In genomic region chr6:50661729-50662128, GRCm38 (mm10) we compare ENCODE assay signal across 20 mouse cellular contexts. TPM values are rescaled to one million over a fixed set of nuclear protein-coding genes. Genes with fewer than 3 reads are reported as not detected.
DNase-seq lines count a peak whose midpoint lies in the region; ATAC-seq and TF ChIP-seq lines count a peak whose summit lies in the region.
"Had no signal": no experiment of that assay in that cellular context is flagged by ENCODE, and none has a peak within 500 bp of the region (broad histone marks: within the 10 kb centered on the region; RNA-seq: fewer than 3 reads in every experiment).

No protein-coding gene starts in this region.

- H3K36me3 ChIP-seq in forebrain, embryonic 16.5 days (ENCODE audit: control insufficient read depth, insufficient read depth) = no peaks in the 10 kb centered on the region
- H3K36me3 ChIP-seq in forebrain, postnatal 0 days (ENCODE audit: insufficient read depth) = no peaks in the 10 kb centered on the region
- H3K36me3 ChIP-seq in neural tube, embryonic 15.5 days = no peaks in the 10 kb centered on the region
- H3K36me3 ChIP-seq: liver, embryonic 15.5 days; midbrain, embryonic 12.5 days had no signal

- peaks cover 13% of the 10 kb centered on the region for H3K4me1 ChIP-seq in forebrain, embryonic 16.5 days (replicated peaks; ENCODE audit: control insufficient read depth, insufficient read depth, low read length)
- no peaks in the 10 kb centered on the region; the same call in 1 of the 2 replicates for H3K4me1 ChIP-seq in forebrain, postnatal 0 days (ENCODE audit: insufficient read depth)
- peaks cover 17% of the 10 kb centered on the region; the same call in 1 of the 2 replicates for H3K4me1 ChIP-seq in neural tube, embryonic 15.5 days
- H3K4me1 ChIP-seq: liver, embryonic 15.5 days; midbrain, embryonic 12.5 days had no signal

- H3K9ac ChIP-seq in forebrain, embryonic 16.5 days (replicated peaks; ENCODE audit: low read depth, low read length) = no peak overlapping the region
- no peak overlapping the region for H3K9ac ChIP-seq in forebrain, postnatal 0 days
- no peak overlapping the region for H3K9ac ChIP-seq in neural tube, embryonic 15.5 days (replicated peaks)
- H3K9ac ChIP-seq: liver, embryonic 15.5 days; midbrain, embryonic 12.5 days had no signal

- H3K27me3 ChIP-seq in forebrain, embryonic 16.5 days (replicated peaks; ENCODE audit: control insufficient read depth, insufficient read depth, low read length) = no peaks in the 10 kb centered on the region
- no peaks in the 10 kb centered on the region for H3K27me3 ChIP-seq in forebrain, postnatal 0 days (ENCODE audit: insufficient read depth, low read length)
- no peaks in the 10 kb centered on the region for H3K27me3 ChIP-seq in neural tube, embryonic 15.5 days (replicated peaks)
- H3K27me3 ChIP-seq: liver, embryonic 15.5 days; midbrain, embryonic 12.5 days had no signal

- ATAC-seq in forebrain, embryonic 16.5 days = peak; percentile 51; the same call in 1 of the 2 replicates
- no peak for ATAC-seq in forebrain, postnatal 0 days
- ATAC-seq in neural tube, embryonic 15.5 days (ENCODE audit: low FRiP score) = peak; percentile 42; the same call in 1 of the 2 replicates
- no peak for ATAC-seq in megakaryocyte progenitor cell, adult 5-6 weeks (replicated peaks; ENCODE audit: poor library complexity)
- ATAC-seq: intestine, postnatal 0 days had no signal

- H3K4me2 ChIP-seq in forebrain, embryonic 16.5 days (ENCODE audit: low read length) = no peak overlapping the region
- no peak overlapping the region for H3K4me2 ChIP-seq in forebrain, postnatal 0 days (ENCODE audit: low read depth)
- no peak overlapping the region for H3K4me2 ChIP-seq in neural tube, embryonic 15.5 days
- H3K4me2 ChIP-seq: liver, embryonic 15.5 days; midbrain, embryonic 12.5 days had no signal

- H3K9me3 ChIP-seq in forebrain, embryonic 16.5 days (ENCODE audit: control insufficient read depth, low read length) = no peaks in the 10 kb centered on the region
- H3K9me3 ChIP-seq in forebrain, postnatal 0 days (ENCODE audit: low read length) = no peaks in the 10 kb centered on the region
- H3K9me3 ChIP-seq in neural tube, embryonic 15.5 days (replicated peaks) = no peaks in the 10 kb centered on the region
- H3K9me3 ChIP-seq: liver, embryonic 15.5 days; midbrain, embryonic 12.5 days had no signal

- H3K4me3 ChIP-seq in forebrain, embryonic 16.5 days (replicated peaks; ENCODE audit: low read length) = no peak overlapping the region
- H3K4me3 ChIP-seq in forebrain, postnatal 0 days (ENCODE audit: low read depth, low read length) = no peak overlapping the region
- no peak overlapping the region for H3K4me3 ChIP-seq in neural tube, embryonic 15.5 days (replicated peaks)
- H3K4me3 ChIP-seq: layer of hippocampus, adult 2 months; liver, embryonic 15.5 days; midbrain, embryonic 12.5 days had no signal

- DNase-seq in forebrain, postnatal 0 days = no peak
- DNase-seq in left cerebral cortex, postnatal 4 days = peak; percentile 67
- no peak for DNase-seq in left cerebral cortex, postnatal 25 days (ENCODE audit: low spot score in 2 of 2)
- DNase-seq in cerebellum, adult 9-10 months = peak; percentile 96
- no peak for DNase-seq in ovary, postnatal 36 days (ENCODE audit: low spot score)
- DNase-seq: adrenal gland, adult 2 months; heart, postnatal 36 days; lung, postnatal 36 days; right cerebral cortex, adult 18-20 months; thymus, postnatal 25 days had no signal

- WGBS in forebrain, embryonic 16.5 days = 52% methylated on average over 7 of the region's 7 CpGs
- WGBS in forebrain, postnatal 0 days = 43% methylated on average over 7 of the region's 7 CpGs
- 63% methylated on average over 7 of the region's 7 CpGs for WGBS in neural tube, embryonic 15.5 days

- TF ChIP-seq CTCF in forebrain, postnatal 0 days (IDR thresholded peaks at IDR 0.05; ENCODE audit: low read depth) = no peak

- intact Hi-C loops in left cerebral cortex, postnatal 4 days (cut with DNase I) = no loop called here
- intact Hi-C loops in left cerebral cortex, postnatal 25 days (cut with DNase I) = no loop called here

- no peak overlapping the region for H3K27ac ChIP-seq in forebrain, embryonic 16.5 days (ENCODE audit: low read length)
- H3K27ac ChIP-seq in forebrain, postnatal 0 days (ENCODE audit: low read depth, low read length) = no peak overlapping the region
- H3K27ac ChIP-seq in neural tube, embryonic 15.5 days (replicated peaks) = 0 out of 2 replicates have a peak overlapping the region, but pooled peaks have one; percentile 38
- H3K27ac ChIP-seq: layer of hippocampus, adult 2 months; liver, embryonic 15.5 days; midbrain, embryonic 12.5 days; stomach, postnatal 0 days had no signal

RNA-seq across cellular contexts. Expression of gene Npvf, which starts 7.5 kb away (rescaled TPM):
- not detected in 2 replicates for polyA plus RNA-seq in forebrain, embryonic 16.5 days (2015; fragmentation: Nextera tagmentation; extraction: Ambion mirVana)
- total RNA-seq in forebrain, postnatal 0 days (2014; rRNA removed) = 0.23 and 2.1 TPM in 2 replicates
- 0.98 TPM in 1 of 2 replicates, not detected in the other for polyA plus RNA-seq in forebrain, postnatal 0 days (2015; fragmentation: Nextera tagmentation; extraction: Ambion mirVana)
- not detected for total RNA-seq in left cerebral cortex, postnatal 4 days (2021)
- not detected for total RNA-seq in left cerebral cortex, postnatal 25 days (2021)
- 0.26 TPM in 1 of 2 replicates, not detected in the other for polyA plus RNA-seq in neural tube, embryonic 15.5 days (2015; fragmentation: Nextera tagmentation; extraction: Ambion mirVana)
- not detected in 2 replicates for total RNA-seq in megakaryocyte progenitor cell, adult 5-6 weeks (2015)
- total RNA-seq in megakaryocyte progenitor cell, adult 5-6 weeks (2017) = not detected in 2 replicates
- total RNA-seq: adrenal gland, adult 2 months; heart, postnatal 36 days; layer of hippocampus, adult 2 months had no signal
- polyA plus RNA-seq: adrenal gland, adult 2 months; intestine, postnatal 0 days; liver, embryonic 15.5 days; midbrain, embryonic 12.5 days; neural tube, embryonic 11.5 days; spleen, adult 2 months; stomach, postnatal 0 days had no signal

Comparison
In these comparisons a context has a peak if more than half of its experiments do, and no peak if none do; other contexts are left out.
1. ATAC-seq: peak in forebrain, embryonic 16.5 days (single experiment) and neural tube, embryonic 15.5 days (single experiment); none in forebrain, postnatal 0 days (single experiment) and megakaryocyte progenitor cell, adult 5-6 weeks (single experiment).
2. DNase-seq: peak in left cerebral cortex, postnatal 4 days (single experiment) and cerebellum, adult 9-10 months (single experiment); none in forebrain, postnatal 0 days (single experiment), left cerebral cortex, postnatal 25 days (0 of 2) and ovary, postnatal 36 days (single experiment).